Mouse (Mus musculus) heart, adult 2 months (tissue): ENCODE results near the gene Gm43552. TPM values are rescaled to one million over a fixed set of nuclear protein-coding genes. Genes with fewer than 3 reads are reported as not detected.

Experiments used
- DNase-seq, 2 experiments: peaks; one replicate each; pipeline ENCODE4 v3.0.0; 2021
- H3K27ac ChIP-seq: fragments of 200-600 bp; 2 replicates; pipeline ENCODE4 v1.8.1; 2022
- H3K27me3 ChIP-seq: fragments of 200-500 bp; 2 replicates; pipeline ENCODE4 v1.6.1; 2012; ENCODE audit warnings: mild to moderate bottlenecking, low read length, inconsistent platforms, mixed read lengths; ENCODE audit not compliant: control insufficient read depth, insufficient read depth
- H3K36me3 ChIP-seq: fragments of 200-500 bp; 2 replicates; pipeline ENCODE4 v1.6.1; 2012; ENCODE audit warnings: low read length, inconsistent platforms; ENCODE audit not compliant: control insufficient read depth, insufficient read depth
- H3K4me1 ChIP-seq: fragments of 200-500 bp; 2 replicates; pipeline ENCODE4 v1.6.1; 2011; ENCODE audit warnings: low read length; ENCODE audit not compliant: control insufficient read depth, insufficient read depth
- H3K4me3 ChIP-seq: fragments of 200-600 bp; 2 replicates; pipeline ENCODE4 v1.8.1; 2022
- H3K79me2 ChIP-seq: fragments of 200-500 bp; replicated peaks from 2 replicates; pipeline ENCODE4 v1.6.1; 2012; ENCODE audit warnings: mild to moderate bottlenecking, inconsistent platforms, low read length, moderate library complexity, mixed read lengths; ENCODE audit not compliant: control insufficient read depth, insufficient read depth
- H3K9ac ChIP-seq: fragments of 200-500 bp; 2 replicates; pipeline ENCODE4 v1.6.1; 2012; ENCODE audit warnings: low read depth, mild to moderate bottlenecking, control low read depth, inconsistent platforms, low read length, mixed read lengths
- CTCF ChIP-seq: fragments of 200-600 bp; IDR thresholded peaks from 2 replicates; pipeline ENCODE4 v1.8.1; 2022; ENCODE audit warnings: antibody characterized with exemption, mild to moderate bottlenecking, moderate library complexity
- EP300 ChIP-seq: fragments of 200-500 bp; IDR thresholded peaks from 2 replicates; pipeline ENCODE4 v1.6.1; 2011; ENCODE audit warnings: low read depth, low read length, control low read depth; ENCODE audit not compliant: insufficient read depth
- POLR2A ChIP-seq: fragments of 200-500 bp; IDR thresholded peaks from 2 replicates; pipeline ENCODE4 v1.6.1; 2011; ENCODE audit warnings: mild to moderate bottlenecking, low read depth, low read length, control low read depth; ENCODE audit not compliant: insufficient read depth
- WGBS: fragments of 180-500 bp; shearing (Covaris S2); methylation state at CpG from one replicate; pipeline ENCODE4 v1.1.7; 2018; 5-methylcytosine and 5-hydroxymethylcytosine counted together
- intact Hi-C: fragments of 180-260 bp; cut with DNase I; formaldehyde crosslinking; loops from one replicate; pipeline ENCODE4 v1.15.1; 2025
- polyA plus RNA-seq: library from polyadenylated mRNA; depleted of rRNA; stranded (reverse); fragments of >200 nt; gene quantifications from 2 replicates; pipeline ENCODE4 v1.2.3, GENCODE M21; 2012
- total RNA-seq, 2 experiments: library from RNA; stranded (reverse); gene quantifications; 2 replicates each; pipeline ENCODE4 v1.2.3; 2021

Gene Gm43552
- total and polyA plus RNA-seq, 3 experiments = not detected

DNA sequence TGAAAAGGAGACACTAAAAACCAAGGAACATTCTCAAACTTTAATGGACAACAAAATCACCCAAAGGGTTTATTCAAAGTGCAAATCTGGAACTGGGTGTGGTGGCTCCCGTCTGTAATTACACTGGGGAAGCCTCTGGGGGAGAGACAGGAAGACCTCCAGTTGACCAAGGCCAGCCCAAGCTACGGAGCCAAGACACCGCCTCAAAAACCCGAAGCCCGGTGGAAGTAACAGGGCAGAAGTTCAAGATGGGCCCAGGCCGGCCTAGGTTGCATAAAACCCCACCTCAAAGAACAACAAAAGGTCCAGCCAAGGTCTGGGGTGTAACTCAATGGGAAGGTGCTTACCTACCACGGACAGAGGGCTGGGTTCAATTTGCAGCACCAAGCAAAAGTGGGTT, 3.9 kb downstream of the Gm43552 start:
- DNase-seq = peak; percentile 66 to 68
- H3K27ac ChIP-seq = peak overlapping the region; percentile 69
- H3K4me3 ChIP-seq = no peak overlapping the region
- H3K9ac ChIP-seq = no peak overlapping the region
- no peaks in the 10 kb centered on the region for H3K27me3 ChIP-seq
- 27% methylated on average over 7 of the region's 7 CpGs for WGBS
- peaks cover 24% of the 10 kb centered on the region for H3K36me3 ChIP-seq
- H3K4me1 ChIP-seq = peaks cover 17% of the 10 kb centered on the region
- no peaks in the 10 kb centered on the region for H3K79me2 ChIP-seq
- intact Hi-C loops = no loop called here
- TF ChIP-seq CTCF = 0 out of 2 replicates have a peak, but pooled peaks have one; percentile 10
- TF ChIP-seq EP300 = 0 out of 2 replicates have a peak, but pooled peaks have one; percentile 38
- TF ChIP-seq POLR2A = no peak

GRCm38 (mm10) chr5:65487381-65487780, 5.3 kb downstream of the Gm43552 start:
- Histone ChIP-seq H3K36me3 (peaks cover 26% of the 10 kb centered on the region), H3K27me3 (no peaks in the 10 kb centered on the region), H3K9ac (peak overlapping the region; percentile 23), H3K4me3 (no peak overlapping the region), H3K27ac (peak overlapping the region; percentile 69), H3K79me2 (no peaks in the 10 kb centered on the region), H3K4me1 (peaks cover 16% of the 10 kb centered on the region)
- 52% methylated on average over 10 of the region's 10 CpGs for WGBS
- TF ChIP-seq POLR2A (peak; percentile 37; the same call in 1 of the 2 replicates), CTCF (no peak), EP300 (0 out of 2 replicates have a peak, but pooled peaks have one; percentile 12)
- DNase-seq = peak in 1 of 2 experiments; percentile 39
- intact Hi-C loops = no loop called here

GRCm38 (mm10) chr5:65486514-65486913, 6.1 kb downstream of the Gm43552 start:
- Histone ChIP-seq H3K4me1 (peaks cover 17% of the 10 kb centered on the region), H3K27ac (peak overlapping the region; percentile 69), H3K79me2 (0 out of 2 replicates have a peak, but pooled peaks cover 2% of the 10 kb centered on the region), H3K36me3 (peaks cover 26% of the 10 kb centered on the region), H3K4me3 (no peak overlapping the region), H3K27me3 (no peaks in the 10 kb centered on the region), H3K9ac (no peak overlapping the region)
- WGBS = 82% methylated on average over 2 of the region's 2 CpGs
- intact Hi-C loops = no loop called here
- no peak for DNase-seq
- TF ChIP-seq POLR2A = no peak
- TF ChIP-seq EP300 = no peak

GRCm38 (mm10) chr5:65482996-65483395, 9.6 kb downstream of the Gm43552 start:
- Histone ChIP-seq H3K27me3 (no peaks in the 10 kb centered on the region), H3K79me2 (0 out of 2 replicates have a peak, but pooled peaks cover 2% of the 10 kb centered on the region), H3K4me1 (peaks cover 14% of the 10 kb centered on the region), H3K27ac (no peak overlapping the region), H3K36me3 (peaks cover 15% of the 10 kb centered on the region), H3K9ac (no peak overlapping the region), H3K4me3 (no peak overlapping the region)
- 86% methylated on average over 4 of the region's 4 CpGs for WGBS
- TF ChIP-seq POLR2A = no peak
- no peak for TF ChIP-seq CTCF
- TF ChIP-seq EP300 = no peak
- no peak for DNase-seq
- intact Hi-C loops = no loop called here

DNA sequence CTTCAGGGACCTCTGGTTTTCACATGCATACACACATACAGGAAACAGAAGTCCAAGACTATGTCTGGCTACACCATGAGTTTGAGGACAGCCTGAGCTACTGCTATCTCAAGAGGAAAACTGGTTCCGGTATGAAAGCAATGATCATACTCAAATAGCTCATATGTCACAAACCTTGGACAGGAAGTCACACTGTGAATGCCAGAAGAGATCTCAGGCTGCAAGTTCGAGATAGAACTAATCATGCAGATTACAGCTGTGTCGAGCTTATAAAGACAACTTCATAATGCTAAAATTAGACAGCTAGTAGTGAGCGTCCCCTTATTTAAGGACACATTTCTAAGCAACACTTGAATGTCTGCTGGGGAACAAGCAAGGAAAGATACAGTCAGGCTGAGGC, 12.1 kb downstream of the Gm43552 start:
- DNase-seq = no peak
- Histone ChIP-seq H3K9ac (no peak overlapping the region), H3K79me2 (0 out of 2 replicates have a peak, but pooled peaks cover 2% of the 10 kb centered on the region), H3K36me3 (peaks cover 10% of the 10 kb centered on the region), H3K27me3 (no peaks in the 10 kb centered on the region), H3K4me1 (peaks cover 10% of the 10 kb centered on the region), H3K27ac (peak overlapping the region; percentile 58), H3K4me3 (no peak overlapping the region)
- TF ChIP-seq CTCF (no peak), EP300 (no peak), POLR2A (no peak)
- intact Hi-C loops = no loop called here
- WGBS = under 1% methylated on average over 4 of the region's 4 CpGs

- Histone ChIP-seq H3K4me3 (no peak overlapping the region), H3K36me3 (peaks cover 10% of the 10 kb centered on the region), H3K4me1 (peaks cover 10% of the 10 kb centered on the region), H3K27ac (peak overlapping the region; percentile 58), H3K79me2 (0 out of 2 replicates have a peak, but pooled peaks cover 2% of the 10 kb centered on the region), H3K9ac (no peak overlapping the region), H3K27me3 (no peaks in the 10 kb centered on the region)
- TF ChIP-seq POLR2A (no peak), EP300 (no peak), CTCF (no peak)
- intact Hi-C loops = no loop called here
- 92% methylated on average over 9 of the region's 9 CpGs for WGBS
- no peak for DNase-seq
These were observed 12.8 kb downstream of the Gm43552 start for GRCm38 (mm10) chr5:65479681-65480445.
